Mouse (Mus musculus) frontal cortex, postnatal 25 days (tissue): ENCODE data around the gene Xrcc3.

Experiments used
- DNase-seq, 2 experiments: peaks; one replicate each; pipeline ENCODE4 v3.0.0; 2022; ENCODE audit warnings: low spot score in 2 of 2

Gene Xrcc3

GRCm38 (mm10) chr12:111814769-111815762 is 1.4 kb upstream of the Xrcc3 start:
- DNase-seq = no peak

- DNase-seq = no peak
These were observed 435 bp downstream of the Xrcc3 start for GRCm38 (mm10) chr12:111813111-111813765.

- DNase-seq = no peak
These were observed 1.1 kb downstream of the Xrcc3 start for GRCm38 (mm10) chr12:111812611-111813010.

GRCm38 (mm10) chr12:111812075-111812474 is 1.6 kb downstream of the Xrcc3 start:
- DNase-seq = no peak

- DNase-seq = peak; percentile 31 to 43
These were observed 3.9 kb downstream of the Xrcc3 start for GRCm38 (mm10) chr12:111809762-111810161.

GRCm38 (mm10) chr12:111808775-111809174 is 4.9 kb downstream of the Xrcc3 start:
- no peak for DNase-seq

GRCm38 (mm10) chr12:111803538-111803937 is 10.1 kb downstream of the Xrcc3 start:
- no peak for DNase-seq

GRCm38 (mm10) chr12:111800459-111801183 is 13.1 kb downstream of the Xrcc3 start:
- DNase-seq = no peak

GRCm38 (mm10) chr12:111798493-111798892 is 15.2 kb downstream of the Xrcc3 start:
- no peak for DNase-seq

GRCm38 (mm10) chr12:111797251-111797650 is 16.4 kb downstream of the Xrcc3 start:
- DNase-seq = no peak

- no peak for DNase-seq
These were observed 18.3 kb downstream of the Xrcc3 start for GRCm38 (mm10) chr12:111795180-111795895.

- DNase-seq = no peak
These were observed 19.0 kb downstream of the Xrcc3 start for GRCm38 (mm10) chr12:111794526-111795179.

- no peak for DNase-seq
These were observed 19.6 kb downstream of the Xrcc3 start for GRCm38 (mm10) chr12:111794102-111794501.

- no peak for DNase-seq
These were observed 22.1 kb downstream of the Xrcc3 start for GRCm38 (mm10) chr12:111791474-111792104.

- DNase-seq = no peak
These were observed 23.0 kb downstream of the Xrcc3 start for GRCm38 (mm10) chr12:111790631-111791030.

- no peak for DNase-seq
These were observed 23.6 kb downstream of the Xrcc3 start for GRCm38 (mm10) chr12:111790090-111790489.

- DNase-seq = no peak
These were observed 26.7 kb downstream of the Xrcc3 start for GRCm38 (mm10) chr12:111787015-111787414.

GRCm38 (mm10) chr12:111785174-111785573 is 28.5 kb downstream of the Xrcc3 start:
- no peak for DNase-seq

GRCm38 (mm10) chr12:111779544-111779943 is 34.1 kb downstream of the Xrcc3 start:
- no peak for DNase-seq

- DNase-seq = no peak
These were observed 35.8 kb downstream of the Xrcc3 start for GRCm38 (mm10) chr12:111777919-111778318.
